Mouse (Mus musculus): ENCODE measurements at regions not wholly inside any gene's neighbourhood (a gene's known extent, or its start where the extent isn't known, plus 50 kb on each side); places are given as distances from the start of the nearest gene placed in this dataset.

- TF ChIP-seq POLR2A (IDR thresholded peaks at IDR 0.05; ENCODE audit: extremely low read depth, insufficient read depth, low read length) (no peak), CTCF (IDR thresholded peaks at IDR 0.05; ENCODE audit: low read depth, low read length) (no peak)
Measured at GRCm38 (mm10) chr8:107660624-107661023, 72.4 kb upstream of the Psmd7 start.
